Mouse (Mus musculus): ENCODE data around the gene Raly.

GRCm38 (mm10) chr2:154755791-154756190 is 35.1 kb upstream of the Raly start:
- TF ChIP-seq CTCF (IDR thresholded peaks at IDR 0.05; ENCODE audit: extremely low read depth, insufficient read length, insufficient replicate concordance, low read depth, low read length) = peak; percentile 24; the same call in 1 of the 2 replicates
- no peak for TF ChIP-seq POLR2A (IDR thresholded peaks at IDR 0.05; ENCODE audit: low read depth, low read length)
